Mouse (Mus musculus) T-helper 2 cell (primary cell): ENCODE measurements around the gene Cd4.

ENCODE experiments used
- in situ Hi-C: fragments of 300-600 bp; cut with MboI, MseI; formaldehyde crosslinking; loops from one replicate; pipeline ENCODE4 v1.15.1; 2025; ENCODE audit warnings: high pct_unique_total_duplicates

Gene Cd4

GRCm38 (mm10) chr6:124887986-124888385 lies at the start of gene Cd4:
Gene Cd4 (minus strand): TSS chr6:124888221.
- in situ Hi-C loops = no loop called here

GRCm38 (mm10) chr6:124937493-124937892 lies 49.5 kb upstream of the Cd4 start:
- in situ Hi-C loops = loop anchor here (5.0 kb wide), 1 partner anchor 70 kb away; the partner anchor contains the start of gene Zfp384

- in situ Hi-C loops = loop anchor here (5.0 kb wide), 1 partner anchor 71 kb away; the partner anchor contains the start of gene Zfp384
Measured at GRCm38 (mm10) chr6:124936681-124937080, 48.7 kb upstream of the Cd4 start.

GRCm38 (mm10) chr6:124934670-124935069 lies 46.6 kb upstream of the Cd4 start:
- in situ Hi-C loops = loop anchor here (5.0 kb wide), 2 partner anchors 73 to 77 kb away; partner anchors contain the start of genes P3h3 and Zfp384

GRCm38 (mm10) chr6:124933127-124933526 lies 45.1 kb upstream of the Cd4 start:
- in situ Hi-C loops = loop anchor here (5.0 kb wide), 1 partner anchor 76 kb away; the partner anchor contains the start of gene P3h3

GRCm38 (mm10) chr6:124932314-124932695 lies 44.3 kb upstream of the Cd4 start:
- in situ Hi-C loops = loop anchor here (5.0 kb wide), 1 partner anchor 75 kb away; the partner anchor contains the start of gene P3h3

- in situ Hi-C loops = loop anchor here (5.0 kb wide), 1 partner anchor 74 kb away; the partner anchor contains the start of gene P3h3
Measured at GRCm38 (mm10) chr6:124931525-124932313, 43.7 kb upstream of the Cd4 start.

GRCm38 (mm10) chr6:124930754-124931524 lies 42.9 kb upstream of the Cd4 start, which contains the start of gene Mlf2:
Gene Mlf2 (plus strand): TSS chr6:124931386.
- in situ Hi-C loops = loop anchor here (5.0 kb wide), 1 partner anchor 74 kb away; the partner anchor contains the start of gene P3h3

- in situ Hi-C loops = loop anchor here (5.0 kb wide), 1 partner anchor 73 kb away; the partner anchor contains the start of gene P3h3
Measured at GRCm38 (mm10) chr6:124930231-124930630, 42.2 kb upstream of the Cd4 start.

GRCm38 (mm10) chr6:124925941-124926340 lies 37.9 kb upstream of the Cd4 start:
- in situ Hi-C loops = loop anchor here (5.0 kb wide), 1 partner anchor 49 kb away; no protein-coding TSS in a partner anchor

- in situ Hi-C loops = loop anchor here (5.0 kb wide), 1 partner anchor 48 kb away; no protein-coding TSS in a partner anchor
Measured at GRCm38 (mm10) chr6:124925173-124925793, 37.3 kb upstream of the Cd4 start.

- in situ Hi-C loops = no loop called here
Measured at GRCm38 (mm10) chr6:124921539-124921938, 33.5 kb upstream of the Cd4 start.

- in situ Hi-C loops = no loop called here
Measured at GRCm38 (mm10) chr6:124920318-124921085, 32.5 kb upstream of the Cd4 start.

- in situ Hi-C loops = loop anchor here (10.0 kb wide), 1 partner anchor 565 kb away; no protein-coding TSS in a partner anchor
Measured at GRCm38 (mm10) chr6:124919695-124920317, 31.8 kb upstream of the Cd4 start, which contains the start of gene Ptms. Gene Ptms (minus strand): TSS chr6:124920103.

GRCm38 (mm10) chr6:124918890-124919627 lies 31.0 kb upstream of the Cd4 start:
- in situ Hi-C loops = loop anchor here (10.0 kb wide), 1 partner anchor 566 kb away; no protein-coding TSS in a partner anchor

- in situ Hi-C loops = loop anchor here (10.0 kb wide), 1 partner anchor 566 kb away; no protein-coding TSS in a partner anchor
Measured at GRCm38 (mm10) chr6:124918331-124918690, 30.3 kb upstream of the Cd4 start.

GRCm38 (mm10) chr6:124917518-124918330 lies 29.7 kb upstream of the Cd4 start:
- in situ Hi-C loops = loop anchor here (10.0 kb wide), 1 partner anchor 567 kb away; no protein-coding TSS in a partner anchor
